Mouse (Mus musculus) bone marrow macrophage, adult 2 months (primary cell): ENCODE results near the gene Pld6. TPM values are rescaled to one million over a fixed set of nuclear protein-coding genes. Genes with fewer than 3 reads are reported as not detected.
A peak's percentile ranks its signal among the peaks of the same experiment; 100 is the strongest.

Experiments used
- H3K27ac ChIP-seq: 2 replicates; pipeline ENCODE4 v1.5.1; 2012; ENCODE audit warnings: low read depth, low read length; ENCODE audit not compliant: insufficient read depth
- H3K4me1 ChIP-seq: 2 replicates; pipeline ENCODE4 v1.6.1; 2012; ENCODE audit warnings: low read length; ENCODE audit not compliant: control insufficient read depth, insufficient read depth
- H3K4me3 ChIP-seq: 2 replicates; pipeline ENCODE4 v1.5.1; 2012; ENCODE audit warnings: mild to moderate bottlenecking, low read length, moderate library complexity; ENCODE audit not compliant: insufficient read depth
- CTCF ChIP-seq: IDR thresholded peaks from 2 replicates; pipeline ENCODE4 v1.5.1; 2012; ENCODE audit warnings: low read depth, mild to moderate bottlenecking, low read length, moderate library complexity
- POLR2A ChIP-seq: IDR thresholded peaks from 2 replicates; pipeline ENCODE4 v1.6.1; 2012; ENCODE audit warnings: mild to moderate bottlenecking, low read depth, low read length, borderline replicate concordance
- polyA plus RNA-seq: library from polyadenylated mRNA; stranded (reverse); fragments of >200 nt; gene quantifications from 2 replicates; pipeline ENCODE4 v1.2.4, GENCODE M21; 2012; ENCODE audit not compliant: missing spikeins, insufficient read depth, insufficient read length

Pld6 gene
- polyA plus RNA-seq, 1 experiment = not detected

DNA sequence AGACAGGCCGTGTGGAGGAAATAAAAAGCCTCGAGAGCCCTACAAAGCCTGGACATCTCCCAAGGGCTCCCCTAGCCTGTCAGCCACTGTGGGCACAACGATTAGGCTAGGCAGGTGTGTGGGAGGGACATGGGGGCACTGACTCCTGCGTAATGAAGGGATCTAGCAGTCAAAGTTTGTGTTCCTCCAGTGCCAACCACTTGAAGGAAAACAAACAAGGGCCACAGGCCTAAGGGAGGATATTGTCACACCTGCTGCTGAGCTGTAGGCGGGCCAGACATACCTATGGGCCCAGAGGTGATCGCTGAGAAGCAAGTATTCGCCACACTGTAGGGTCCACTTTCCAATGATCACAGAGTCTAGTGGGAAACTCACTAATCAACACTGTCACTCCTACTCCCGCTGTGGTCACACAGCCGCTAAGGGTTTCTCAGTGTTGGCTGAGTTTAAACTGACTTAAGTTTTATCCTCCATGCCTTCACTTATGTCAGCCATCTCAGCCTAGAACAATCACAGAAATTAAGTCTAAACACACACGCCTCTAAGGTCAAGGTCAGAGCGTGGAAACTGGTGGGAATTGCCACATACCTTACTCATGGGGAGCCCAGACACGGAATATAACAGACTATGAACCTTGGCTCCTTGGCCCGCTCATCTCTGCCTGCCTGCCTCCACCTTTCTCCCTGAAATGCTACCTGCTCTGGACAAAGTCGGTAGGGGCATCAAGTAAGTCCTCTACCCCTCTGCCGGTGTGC is 824 bp downstream of the Pld6 start:
- Histone ChIP-seq H3K4me3 (peak overlapping the region; percentile 57), H3K27ac (no peak overlapping the region), H3K4me1 (no peaks in the 10 kb centered on the region)
- TF ChIP-seq POLR2A = no peak
- no peak for TF ChIP-seq CTCF

DNA sequence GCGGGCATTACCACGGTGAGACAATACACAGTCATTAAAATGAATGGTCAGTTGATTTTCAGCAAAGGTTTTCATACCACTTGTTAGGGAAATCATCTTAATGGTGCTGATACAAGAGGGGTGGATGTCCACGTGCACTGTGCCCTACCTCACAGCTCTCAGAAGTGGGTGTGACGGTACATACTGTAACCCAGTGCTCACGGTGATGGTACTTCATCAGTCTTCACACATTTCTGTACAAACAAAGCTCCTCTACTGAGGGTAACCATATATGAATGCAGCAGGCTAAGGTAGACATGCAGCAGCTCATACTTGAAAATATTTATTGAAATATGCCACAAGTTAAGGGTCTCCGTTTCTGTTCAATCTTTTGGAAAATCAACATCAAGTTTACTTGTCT is 3.9 kb downstream of the Pld6 start:
- TF ChIP-seq CTCF (no peak), POLR2A (no peak)
- Histone ChIP-seq H3K27ac (no peak overlapping the region), H3K4me3 (no peak overlapping the region), H3K4me1 (no peaks in the 10 kb centered on the region)

DNA sequence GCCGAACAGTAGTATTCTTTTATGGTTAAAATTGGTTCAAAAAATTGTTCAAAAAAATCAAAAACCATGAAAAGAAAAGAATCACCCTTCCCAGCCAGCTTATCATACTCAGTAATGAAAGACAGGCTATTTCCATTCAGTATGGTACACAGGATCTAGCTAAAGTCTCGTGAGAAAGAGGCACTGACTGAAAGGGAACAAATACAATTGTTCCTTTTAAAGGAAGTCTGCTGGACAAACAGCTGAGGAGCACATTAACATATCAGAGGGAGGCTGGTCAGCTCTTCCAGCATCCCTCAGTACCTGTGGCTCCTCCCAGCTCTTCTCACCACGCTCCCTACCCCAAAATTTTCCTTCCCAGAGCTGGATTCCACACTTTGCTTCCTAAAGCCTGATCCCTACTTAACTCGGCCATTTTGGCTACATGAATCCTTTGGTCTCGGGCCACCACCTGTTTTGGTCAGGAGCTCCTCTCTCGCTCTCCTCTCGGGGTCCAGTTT is 5.3 kb downstream of the Pld6 start:
- Histone ChIP-seq H3K4me3 (no peak overlapping the region), H3K27ac (no peak overlapping the region), H3K4me1 (no peaks in the 10 kb centered on the region)
- TF ChIP-seq POLR2A = no peak
- TF ChIP-seq CTCF = no peak

DNA sequence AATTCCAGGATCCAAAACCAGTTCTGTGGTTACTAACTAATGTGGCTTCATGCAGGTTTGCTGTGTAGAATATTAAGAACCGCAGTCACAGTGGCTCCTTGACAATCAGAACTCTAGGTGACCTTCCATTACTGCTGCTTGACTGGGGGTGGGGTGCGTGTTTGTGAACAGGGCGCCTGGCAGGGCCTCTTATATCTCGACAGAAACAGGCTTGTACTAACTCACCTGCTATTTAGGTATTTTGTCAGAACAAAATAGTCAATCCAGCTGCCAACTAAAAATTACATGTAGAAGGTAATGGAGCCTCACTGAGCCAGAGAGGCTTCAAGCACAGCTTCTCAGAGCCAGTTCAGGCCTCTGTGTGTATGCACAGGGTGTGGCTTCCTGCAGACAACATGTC is 7.2 kb downstream of the Pld6 start:
- Histone ChIP-seq H3K27ac (no peak overlapping the region), H3K4me3 (no peak overlapping the region), H3K4me1 (no peaks in the 10 kb centered on the region)
- TF ChIP-seq POLR2A (no peak), CTCF (no peak)

DNA sequence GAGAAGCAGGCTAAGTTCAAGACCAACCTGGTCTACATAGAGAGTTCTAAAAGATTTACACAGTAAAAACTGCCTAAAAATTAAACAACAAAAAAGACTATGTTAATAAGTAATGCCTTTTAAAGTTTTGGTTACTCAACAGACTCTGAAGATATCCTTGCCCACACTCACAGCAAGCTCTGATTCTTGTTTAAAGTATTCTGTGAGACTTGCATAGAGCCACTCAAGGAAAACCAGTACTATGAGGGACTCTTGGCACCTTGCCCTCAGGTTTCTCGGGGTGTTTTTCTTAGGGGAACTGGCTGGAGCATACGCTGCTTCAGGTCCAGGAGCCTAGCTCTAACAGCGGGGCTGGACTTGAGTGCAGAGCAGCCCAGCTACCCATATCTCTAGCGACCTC is 8.0 kb downstream of the Pld6 start:
- Histone ChIP-seq H3K27ac (no peak overlapping the region), H3K4me3 (no peak overlapping the region), H3K4me1 (peaks cover 3% of the 10 kb centered on the region)
- TF ChIP-seq CTCF (no peak), POLR2A (no peak)

DNA sequence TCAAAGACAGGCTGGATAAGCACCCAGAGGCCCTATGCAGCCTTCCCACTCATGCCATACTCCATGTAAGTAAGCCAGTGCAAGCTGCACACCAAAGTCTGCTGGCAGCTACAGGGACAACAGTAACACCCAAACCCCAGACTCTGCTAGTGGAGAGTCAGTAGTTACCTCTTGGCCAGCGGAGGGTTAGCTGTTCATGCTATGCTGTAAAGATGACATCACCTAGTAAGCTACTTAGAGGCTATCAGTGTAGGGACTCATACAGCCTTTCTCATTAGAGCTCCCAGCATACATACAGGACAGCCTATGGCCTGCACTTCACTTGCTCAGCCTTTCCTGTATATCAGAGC is 8.6 kb downstream of the Pld6 start:
- no peak overlapping the region for H3K4me3 ChIP-seq
- no peak overlapping the region for H3K27ac ChIP-seq
- H3K4me1 ChIP-seq = peaks cover 6% of the 10 kb centered on the region
- TF ChIP-seq POLR2A (no peak), CTCF (no peak)

DNA sequence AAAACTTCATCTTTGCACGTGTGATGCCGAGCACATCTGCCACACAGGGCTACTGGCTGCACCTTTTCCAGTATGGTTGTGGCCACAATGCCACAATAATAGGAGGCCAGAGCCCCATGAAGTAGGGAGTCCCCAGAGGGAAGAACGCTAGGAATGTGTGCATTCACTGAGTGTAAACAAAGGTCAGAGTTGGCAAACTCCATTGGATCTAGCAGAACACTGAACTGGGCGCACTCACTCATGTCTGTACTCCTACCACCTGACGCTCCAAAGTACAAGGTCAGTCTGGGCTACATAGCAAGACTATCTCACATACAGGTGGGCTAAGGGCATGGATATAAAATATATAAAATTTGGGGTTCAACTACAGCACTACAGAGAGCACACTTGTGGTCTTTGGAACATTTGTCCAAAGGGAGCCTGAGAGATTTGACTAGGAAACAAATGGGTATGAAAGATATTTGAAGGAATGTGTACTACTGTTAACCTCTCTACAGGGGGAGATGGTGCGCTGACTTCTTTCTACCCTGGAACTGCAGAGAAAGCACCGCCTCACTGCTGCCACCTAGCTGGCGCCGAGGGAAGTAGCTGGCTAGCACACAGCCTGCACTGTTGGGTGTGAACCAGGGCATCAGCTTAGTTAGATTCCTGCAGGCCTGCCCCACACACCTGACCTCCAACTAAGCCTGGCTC is 9.1 kb downstream of the Pld6 start:
- Histone ChIP-seq H3K4me1 (peaks cover 6% of the 10 kb centered on the region), H3K4me3 (no peak overlapping the region), H3K27ac (no peak overlapping the region)
- TF ChIP-seq POLR2A (no peak), CTCF (peak; percentile 68)

DNA sequence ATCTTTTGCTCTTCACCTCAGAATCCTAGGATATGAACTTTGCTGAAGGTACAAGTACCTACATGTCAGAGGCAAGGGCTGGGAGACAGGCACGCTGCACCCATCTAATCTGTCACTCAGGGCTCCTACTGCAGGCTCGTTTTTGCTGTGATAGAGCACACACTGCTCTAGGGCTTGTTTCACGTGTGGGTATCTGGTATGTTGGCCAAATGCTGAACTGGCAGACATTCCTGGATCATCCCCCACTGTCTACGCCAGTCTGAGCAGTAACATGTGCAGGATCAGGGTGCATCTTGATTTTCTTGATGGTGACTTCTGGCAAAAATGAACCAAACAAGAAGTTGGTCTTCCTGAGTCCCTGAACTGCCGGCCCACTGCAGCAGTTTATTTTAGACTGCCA is 10.2 kb downstream of the Pld6 start:
- peaks cover 6% of the 10 kb centered on the region for H3K4me1 ChIP-seq
- H3K27ac ChIP-seq = no peak overlapping the region
- TF ChIP-seq POLR2A (no peak), CTCF (no peak)
- H3K4me3 ChIP-seq = no peak overlapping the region

DNA sequence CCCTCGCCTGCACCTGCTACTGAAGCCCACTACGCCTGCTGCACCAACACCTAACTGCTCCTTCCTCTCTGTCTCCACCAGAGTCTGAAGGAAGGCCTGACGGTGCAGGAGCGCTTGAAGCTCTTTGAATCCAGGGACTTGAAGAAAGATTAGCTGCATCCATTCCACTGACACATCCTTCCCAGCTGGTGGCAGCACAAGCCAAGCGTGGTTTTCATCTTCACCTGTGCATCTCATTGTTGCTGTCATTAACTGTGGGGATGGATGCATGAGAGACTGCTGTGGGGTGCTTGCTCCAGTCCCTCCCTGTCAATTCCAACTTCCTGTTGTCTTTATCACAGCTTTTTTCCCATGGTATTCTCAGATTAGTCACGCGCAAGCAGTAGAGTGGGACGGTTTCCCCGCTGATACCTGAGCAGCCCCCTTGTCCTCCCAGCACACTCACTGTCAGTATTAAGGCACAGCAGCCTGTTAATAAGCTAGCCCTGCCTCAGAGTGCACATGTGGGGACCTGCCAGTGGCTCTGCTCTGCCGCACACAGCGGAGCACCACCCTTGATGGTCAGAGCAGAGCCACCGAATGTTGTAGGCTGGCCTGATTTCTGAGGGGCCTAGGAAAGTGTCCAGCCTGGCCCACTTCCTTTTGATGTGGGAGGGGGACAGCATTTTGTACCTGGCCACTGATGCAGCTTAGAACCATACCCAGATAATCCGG is 11.9 kb downstream of the Pld6 start:
- Histone ChIP-seq H3K4me3 (no peak overlapping the region), H3K4me1 (peaks cover 6% of the 10 kb centered on the region), H3K27ac (no peak overlapping the region)
- no peak for TF ChIP-seq CTCF
- TF ChIP-seq POLR2A = no peak

DNA sequence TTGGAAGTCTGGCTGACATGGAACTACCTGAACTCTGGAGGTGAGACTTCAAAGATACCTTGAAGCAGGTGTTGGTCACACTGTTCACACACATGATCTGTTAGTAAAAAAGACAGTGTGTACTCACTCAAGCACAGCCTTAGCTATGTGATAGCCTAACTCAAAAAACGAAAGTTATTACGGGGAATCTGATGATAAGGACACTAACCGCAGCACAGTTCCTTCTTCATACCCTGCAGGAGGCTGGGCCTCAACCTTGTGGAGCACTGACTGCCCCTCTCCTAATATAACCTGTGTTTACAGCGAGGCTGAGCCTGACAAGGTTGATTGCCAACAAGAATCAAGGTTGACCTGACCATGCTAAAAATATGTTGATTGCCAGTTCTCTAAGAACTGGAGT is 12.9 kb downstream of the Pld6 start:
- H3K27ac ChIP-seq = no peak overlapping the region
- TF ChIP-seq CTCF (no peak), POLR2A (no peak)

More for the DNA sequence above, 12.9 kb downstream of the Pld6 start:
- peaks cover 6% of the 10 kb centered on the region for H3K4me1 ChIP-seq
- H3K4me3 ChIP-seq = no peak overlapping the region
